Mouse (Mus musculus): ENCODE measurements at regions not wholly inside any gene's neighbourhood (a gene's known extent, or its start where the extent isn't known, plus 50 kb on each side); places are given as distances from the start of the nearest gene placed in this dataset.

- no peak overlapping the region for H3K27ac ChIP-seq (ENCODE audit: low read depth)
- H3K9me3 ChIP-seq (ENCODE audit: control insufficient read depth, low read length) = no peaks in the 10 kb centered on the region
- DNase-seq (ENCODE audit: low spot score) (no peak), ATAC-seq (replicated peaks; ENCODE audit: low FRiP score, low TSS enrichment, low read depth) (no peak)
- H3K36me3 ChIP-seq (ENCODE audit: control insufficient read depth, insufficient read depth, low read length) = no peaks in the 10 kb centered on the region
- no peak overlapping the region for H3K9ac ChIP-seq (ENCODE audit: low read length)
- no peak overlapping the region for H3K4me3 ChIP-seq (ENCODE audit: low read depth, low read length)
- 65% methylated on average over 4 of the region's 4 CpGs for WGBS
- H3K4me2 ChIP-seq (ENCODE audit: low read length) = no peak overlapping the region
- H3K27me3 ChIP-seq (replicated peaks; ENCODE audit: control insufficient read depth, insufficient read depth, low read length) = no peaks in the 10 kb centered on the region
- peaks cover 4% of the 10 kb centered on the region; the same call in 1 of the 2 replicates for H3K4me1 ChIP-seq (replicated peaks; ENCODE audit: control insufficient read depth, insufficient read depth, low read length)
Measured at GRCm38 (mm10) chr17:4387616-4388015, 606.5 kb upstream of the Arid1b start.

GRCm38 (mm10) chr17:4390012-4390411, 604.1 kb upstream of the Arid1b start:
- 94% methylated on average over 4 of the region's 4 CpGs for WGBS

GRCm38 (mm10) chr17:4390577-4390976, 603.6 kb upstream of the Arid1b start:
- Histone ChIP-seq H3K9ac (ENCODE audit: low read length) (no peak overlapping the region), H3K36me3 (ENCODE audit: control insufficient read depth, insufficient read depth, low read length) (no peaks in the 10 kb centered on the region), H3K4me1 (replicated peaks; ENCODE audit: control insufficient read depth, insufficient read depth, low read length) (peaks cover 4% of the 10 kb centered on the region; the same call in 1 of the 2 replicates), H3K4me3 (ENCODE audit: low read depth, low read length) (no peak overlapping the region), H3K9me3 (ENCODE audit: control insufficient read depth, low read length) (no peaks in the 10 kb centered on the region), H3K4me2 (ENCODE audit: low read length) (no peak overlapping the region), H3K27ac (ENCODE audit: low read depth) (no peak overlapping the region), H3K27me3 (replicated peaks; ENCODE audit: control insufficient read depth, insufficient read depth, low read length) (no peaks in the 10 kb centered on the region)
- DNase-seq (ENCODE audit: low spot score) = no peak
- no peak for ATAC-seq (replicated peaks; ENCODE audit: low FRiP score, low TSS enrichment, low read depth)

More at GRCm38 (mm10) chr17:4390012-4390411, 604.1 kb upstream of the Arid1b start:
- no peak overlapping the region for H3K9ac ChIP-seq (ENCODE audit: low read length)
- H3K9me3 ChIP-seq (ENCODE audit: control insufficient read depth, low read length) = no peaks in the 10 kb centered on the region
- no peak overlapping the region for H3K4me3 ChIP-seq (ENCODE audit: low read depth, low read length)
- peaks cover 4% of the 10 kb centered on the region; the same call in 1 of the 2 replicates for H3K4me1 ChIP-seq (replicated peaks; ENCODE audit: control insufficient read depth, insufficient read depth, low read length)
- ATAC-seq (replicated peaks; ENCODE audit: low FRiP score, low TSS enrichment, low read depth) (no peak), DNase-seq (ENCODE audit: low spot score) (no peak)
- no peaks in the 10 kb centered on the region for H3K36me3 ChIP-seq (ENCODE audit: control insufficient read depth, insufficient read depth, low read length)
- H3K27ac ChIP-seq (ENCODE audit: low read depth) = no peak overlapping the region
- H3K4me2 ChIP-seq (ENCODE audit: low read length) = no peak overlapping the region
- no peaks in the 10 kb centered on the region for H3K27me3 ChIP-seq (replicated peaks; ENCODE audit: control insufficient read depth, insufficient read depth, low read length)

GRCm38 (mm10) chr17:4391210-4391609, 602.9 kb upstream of the Arid1b start:
- H3K9ac ChIP-seq (ENCODE audit: low read length) = no peak overlapping the region
- no peak overlapping the region for H3K4me2 ChIP-seq (ENCODE audit: low read length)
- 36% methylated on average over 1 of the region's 1 CpGs for WGBS
- no peak for ATAC-seq (replicated peaks; ENCODE audit: low FRiP score, low TSS enrichment, low read depth)
- H3K27ac ChIP-seq (ENCODE audit: low read depth) = no peak overlapping the region
- no peaks in the 10 kb centered on the region for H3K9me3 ChIP-seq (ENCODE audit: control insufficient read depth, low read length)
- no peak overlapping the region for H3K4me3 ChIP-seq (ENCODE audit: low read depth, low read length)
- H3K4me1 ChIP-seq (replicated peaks; ENCODE audit: control insufficient read depth, insufficient read depth, low read length) = peaks cover 4% of the 10 kb centered on the region; the same call in 1 of the 2 replicates
- H3K36me3 ChIP-seq (ENCODE audit: control insufficient read depth, insufficient read depth, low read length) = no peaks in the 10 kb centered on the region
- H3K27me3 ChIP-seq (replicated peaks; ENCODE audit: control insufficient read depth, insufficient read depth, low read length) = no peaks in the 10 kb centered on the region
- DNase-seq (ENCODE audit: low spot score) = no peak

GRCm38 (mm10) chr17:4396119-4396518, 598.0 kb upstream of the Arid1b start:
- DNase-seq (ENCODE audit: low spot score) (no peak), ATAC-seq (replicated peaks; ENCODE audit: low FRiP score, low TSS enrichment, low read depth) (no peak)
- Histone ChIP-seq H3K4me2 (ENCODE audit: low read length) (no peak overlapping the region), H3K27me3 (replicated peaks; ENCODE audit: control insufficient read depth, insufficient read depth, low read length) (no peaks in the 10 kb centered on the region), H3K9ac (ENCODE audit: low read length) (no peak overlapping the region), H3K9me3 (ENCODE audit: control insufficient read depth, low read length) (no peaks in the 10 kb centered on the region; the same call in 1 of the 2 replicates), H3K36me3 (ENCODE audit: control insufficient read depth, insufficient read depth, low read length) (no peaks in the 10 kb centered on the region), H3K4me3 (ENCODE audit: low read depth, low read length) (no peak overlapping the region), H3K27ac (ENCODE audit: low read depth) (no peak overlapping the region), H3K4me1 (replicated peaks; ENCODE audit: control insufficient read depth, insufficient read depth, low read length) (no peaks in the 10 kb centered on the region; the same call in 1 of the 2 replicates)
- 85% methylated on average over 5 of the region's 5 CpGs for WGBS

- ATAC-seq (replicated peaks; ENCODE audit: low FRiP score, low TSS enrichment, low read depth) = no peak
- no peaks in the 10 kb centered on the region for H3K27me3 ChIP-seq (replicated peaks; ENCODE audit: control insufficient read depth, insufficient read depth, low read length)
- H3K27ac ChIP-seq (ENCODE audit: low read depth) = no peak overlapping the region
- no peaks in the 10 kb centered on the region for H3K4me1 ChIP-seq (replicated peaks; ENCODE audit: control insufficient read depth, insufficient read depth, low read length)
- no peaks in the 10 kb centered on the region for H3K9me3 ChIP-seq (ENCODE audit: control insufficient read depth, low read length)
- no peaks in the 10 kb centered on the region for H3K36me3 ChIP-seq (ENCODE audit: control insufficient read depth, insufficient read depth, low read length)
- H3K4me3 ChIP-seq (ENCODE audit: low read depth, low read length) = no peak overlapping the region
- H3K4me2 ChIP-seq (ENCODE audit: low read length) = no peak overlapping the region
- no peak overlapping the region for H3K9ac ChIP-seq (ENCODE audit: low read length)
- WGBS = 79% methylated on average over 5 of the region's 5 CpGs
- DNase-seq (ENCODE audit: low spot score) = no peak
Measured at GRCm38 (mm10) chr17:4417686-4418085, 576.4 kb upstream of the Arid1b start.

- no peak overlapping the region for H3K4me3 ChIP-seq (ENCODE audit: low read depth, low read length)
- H3K9ac ChIP-seq (ENCODE audit: low read length) = no peak overlapping the region
- WGBS = 61% methylated on average over 6 of the region's 6 CpGs
- H3K4me2 ChIP-seq (ENCODE audit: low read length) = no peak overlapping the region
- ATAC-seq (replicated peaks; ENCODE audit: low FRiP score, low TSS enrichment, low read depth) (no peak), DNase-seq (ENCODE audit: low spot score) (no peak)
- H3K9me3 ChIP-seq (ENCODE audit: control insufficient read depth, low read length) = no peaks in the 10 kb centered on the region
- no peaks in the 10 kb centered on the region for H3K4me1 ChIP-seq (replicated peaks; ENCODE audit: control insufficient read depth, insufficient read depth, low read length)
- H3K36me3 ChIP-seq (ENCODE audit: control insufficient read depth, insufficient read depth, low read length) = no peaks in the 10 kb centered on the region
- H3K27me3 ChIP-seq (replicated peaks; ENCODE audit: control insufficient read depth, insufficient read depth, low read length) = no peaks in the 10 kb centered on the region
- no peak overlapping the region for H3K27ac ChIP-seq (ENCODE audit: low read depth)
Measured at GRCm38 (mm10) chr17:4424451-4425168, 569.5 kb upstream of the Arid1b start.

- no peak for DNase-seq (ENCODE audit: low spot score)
- Histone ChIP-seq H3K9me3 (ENCODE audit: control insufficient read depth, low read length) (no peaks in the 10 kb centered on the region), H3K4me1 (replicated peaks; ENCODE audit: control insufficient read depth, insufficient read depth, low read length) (no peaks in the 10 kb centered on the region), H3K4me2 (ENCODE audit: low read length) (no peak overlapping the region), H3K4me3 (ENCODE audit: low read depth, low read length) (no peak overlapping the region), H3K27ac (ENCODE audit: low read depth) (no peak overlapping the region), H3K27me3 (replicated peaks; ENCODE audit: control insufficient read depth, insufficient read depth, low read length) (no peaks in the 10 kb centered on the region), H3K36me3 (ENCODE audit: control insufficient read depth, insufficient read depth, low read length) (no peaks in the 10 kb centered on the region), H3K9ac (ENCODE audit: low read length) (no peak overlapping the region)
- ATAC-seq (replicated peaks; ENCODE audit: low FRiP score, low TSS enrichment, low read depth) = no peak
- WGBS = 67% methylated on average over 2 of the region's 2 CpGs
Measured at GRCm38 (mm10) chr17:4425342-4425741, 568.8 kb upstream of the Arid1b start.

- DNase-seq (ENCODE audit: low spot score) (no peak), ATAC-seq (replicated peaks; ENCODE audit: low FRiP score, low TSS enrichment, low read depth) (no peak)
- Histone ChIP-seq H3K9ac (ENCODE audit: low read length) (no peak overlapping the region), H3K4me2 (ENCODE audit: low read length) (no peak overlapping the region), H3K4me1 (replicated peaks; ENCODE audit: control insufficient read depth, insufficient read depth, low read length) (no peaks in the 10 kb centered on the region), H3K36me3 (ENCODE audit: control insufficient read depth, insufficient read depth, low read length) (no peaks in the 10 kb centered on the region), H3K9me3 (ENCODE audit: control insufficient read depth, low read length) (no peaks in the 10 kb centered on the region), H3K4me3 (ENCODE audit: low read depth, low read length) (no peak overlapping the region), H3K27ac (ENCODE audit: low read depth) (no peak overlapping the region), H3K27me3 (replicated peaks; ENCODE audit: control insufficient read depth, insufficient read depth, low read length) (no peaks in the 10 kb centered on the region)
- 69% methylated on average over 2 of the region's 2 CpGs for WGBS
Measured at GRCm38 (mm10) chr17:4429036-4429435, 565.1 kb upstream of the Arid1b start.

Data from intestine, embryonic 14.5 days (tissue).